Mouse (Mus musculus): ENCODE measurements around the gene Cryaa. TPM values are rescaled to one million over a fixed set of nuclear protein-coding genes. Genes with fewer than 3 reads are reported as not detected.

Gene Cryaa
- total RNA-seq (2023): not detected in 2 replicates

DNA sequence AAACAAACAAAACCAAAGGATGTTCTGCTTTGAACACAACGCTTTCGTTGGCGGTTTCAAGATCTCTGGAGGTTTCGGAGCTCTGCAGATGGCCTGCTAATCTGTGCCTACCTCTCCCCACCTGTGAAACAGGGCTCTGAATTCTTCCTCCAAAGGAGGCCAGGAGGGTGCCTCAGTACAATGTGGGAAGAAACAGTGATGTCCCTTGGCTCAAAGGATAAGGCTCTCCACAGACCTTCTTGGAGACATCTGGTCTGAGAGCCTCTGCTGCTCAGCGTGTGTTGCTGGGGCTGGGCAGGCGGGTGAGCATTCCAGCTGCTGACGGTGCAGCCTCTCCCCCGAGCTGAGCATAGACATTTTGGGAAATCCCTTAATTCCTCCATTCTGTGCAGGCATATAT is at the start of gene Cryaa:
Cryaa (plus strand) TSS at position 301 of the 400 bp plus-strand sequence.

DNA sequence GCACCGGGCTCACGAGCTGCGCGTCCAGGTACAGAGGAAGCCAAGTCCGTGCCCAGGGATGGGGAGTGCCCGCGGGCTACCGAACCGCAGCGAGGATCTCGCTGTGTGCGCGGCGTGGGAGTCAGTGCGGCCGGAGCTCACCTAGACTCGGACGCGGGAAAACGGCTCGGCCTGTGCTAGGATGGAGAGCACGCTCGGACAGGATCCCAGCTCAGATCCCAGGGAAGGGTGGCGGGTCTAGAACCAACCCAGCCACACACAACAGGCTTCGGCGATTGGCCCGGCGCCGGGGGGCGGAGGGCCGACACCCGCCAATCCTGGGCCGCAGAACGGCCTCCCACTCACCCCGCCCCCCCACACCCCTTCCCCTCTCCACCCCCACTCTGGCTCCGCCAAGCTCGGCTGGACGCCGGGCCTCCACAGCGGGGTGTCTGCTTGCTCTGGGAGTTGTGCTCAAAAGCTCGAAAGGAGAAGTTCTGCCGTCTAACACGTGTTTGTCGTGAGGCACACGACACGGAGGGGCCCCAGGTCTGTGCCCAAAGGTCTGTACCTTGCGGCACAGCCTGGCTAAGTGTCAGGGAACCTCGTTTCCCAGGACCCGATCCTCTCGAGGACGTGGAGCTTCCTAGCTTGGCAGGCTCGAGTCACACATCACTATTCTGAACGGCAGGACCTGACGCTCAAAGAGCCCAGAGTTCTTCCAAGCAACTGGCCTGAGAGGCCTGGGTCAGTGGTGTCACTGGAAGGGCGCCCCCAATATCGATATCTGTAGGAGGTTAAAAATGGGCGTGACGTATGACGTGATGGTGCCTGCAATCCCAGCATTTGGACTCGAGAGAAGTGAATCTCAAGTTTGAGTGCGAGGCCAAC is 40.4 kb upstream of the Cryaa start, which contains the start of gene Cbs:
Cbs (minus strand) TSS at position 297 of the 870 bp plus-strand sequence.

GRCm38 (mm10) chr17:31658468-31659185 is 19.0 kb upstream of the Cryaa start, which contains the start of gene U2af1:
Gene U2af1 (minus strand): TSS chr17:31658892.

Other genes starting within 250 kb of the Cryaa start
- 7.3 and 16.8 TPM in 2 replicates for gene Wdr4, start 157.8 kb upstream of the Cryaa start, total RNA-seq (2023)
- gene Ndufv3, start 157.7 kb upstream of the Cryaa start, total RNA-seq (2023): 84.2 and 91.2 TPM in 2 replicates
- gene Pknox1, start 113.1 kb upstream of the Cryaa start, total RNA-seq (2023): 70.1 and 80.5 TPM in 2 replicates
- not detected in 2 replicates for gene Cbs, start 40.6 kb upstream of the Cryaa start, total RNA-seq (2023)
- gene U2af1, start 18.9 kb upstream of the Cryaa start, total RNA-seq (2023): 242 and 286 TPM in 2 replicates
- 232 and 243 TPM in 2 replicates for gene Sik1, start 178.0 kb downstream of the Cryaa start, total RNA-seq (2023)